Mouse (Mus musculus) monocyte, adult 5-6 weeks (primary cell): ENCODE data around the gene Znrf2. TPM values are rescaled to one million over a fixed set of nuclear protein-coding genes. Genes with fewer than 3 reads are reported as not detected.
"Not testable (repeated sequence)": the region's sequence is repeated elsewhere in the genome, so short reads cannot be mapped to it uniquely, and the experiment has no call there.

Experiments used
- ATAC-seq: fragments of 153-309, 156-312 bp; replicated peaks from 2 replicates; pipeline ENCODE4 v1.8.0; 2017; ENCODE audit warnings: mild to moderate bottlenecking; ENCODE audit not compliant: low TSS enrichment, insufficient number of reproducible peaks, severe bottlenecking, poor library complexity, low FRiP score
- total RNA-seq: library from RNA; stranded (forward); fragments of 200-1000, 200-491, 200-594 nt; gene quantifications from 3 replicates; pipeline ENCODE4 v1.2.3, GENCODE M21; 2017

Znrf2 gene
- total RNA-seq, 1 experiment from 2014 or later: 73.5 TPM

DNA sequence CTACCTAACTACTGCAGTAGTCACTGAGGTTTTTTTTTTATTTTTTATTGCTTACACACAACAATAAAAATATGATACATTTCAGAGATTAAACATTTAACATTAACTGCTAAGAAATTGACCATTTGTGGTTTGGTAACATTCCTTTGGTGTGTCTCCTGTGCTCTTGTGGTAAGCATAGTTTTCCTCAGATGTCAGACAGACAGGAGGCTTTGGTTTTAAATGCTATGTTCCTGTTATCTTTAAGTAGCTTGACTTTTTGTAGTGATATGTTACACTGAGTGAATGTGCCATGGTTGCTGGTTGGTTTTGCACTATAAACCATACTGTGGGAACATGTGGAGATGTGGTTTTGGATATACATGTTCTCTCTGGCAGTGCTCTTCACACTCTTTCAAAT, 19.9 kb downstream of the Znrf2 start:
- ATAC-seq: no peak

- ATAC-seq: no peak
These were observed 24.7 kb downstream of the Znrf2 start for GRCm38 (mm10) chr6:54841399-54841798.

DNA sequence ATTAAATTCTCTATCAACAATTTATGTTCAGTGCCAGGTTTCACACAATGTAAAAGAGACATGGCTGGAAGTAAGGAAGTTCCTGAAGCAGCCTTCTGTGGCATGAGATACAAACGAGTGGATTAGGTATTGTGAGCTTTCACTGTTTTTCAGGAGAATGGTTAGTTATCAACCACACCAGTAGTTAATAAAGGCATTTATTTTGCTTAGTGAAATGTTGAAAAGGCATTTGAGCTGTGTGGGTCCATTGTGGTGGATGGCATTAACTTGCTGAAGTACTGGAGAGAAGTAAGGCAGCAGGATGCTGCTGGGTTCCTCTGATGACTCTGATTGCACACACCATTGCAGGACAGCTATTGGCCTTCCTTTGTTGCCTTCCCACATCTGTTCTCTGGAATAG, 25.3 kb downstream of the Znrf2 start:
- no peak for ATAC-seq

DNA sequence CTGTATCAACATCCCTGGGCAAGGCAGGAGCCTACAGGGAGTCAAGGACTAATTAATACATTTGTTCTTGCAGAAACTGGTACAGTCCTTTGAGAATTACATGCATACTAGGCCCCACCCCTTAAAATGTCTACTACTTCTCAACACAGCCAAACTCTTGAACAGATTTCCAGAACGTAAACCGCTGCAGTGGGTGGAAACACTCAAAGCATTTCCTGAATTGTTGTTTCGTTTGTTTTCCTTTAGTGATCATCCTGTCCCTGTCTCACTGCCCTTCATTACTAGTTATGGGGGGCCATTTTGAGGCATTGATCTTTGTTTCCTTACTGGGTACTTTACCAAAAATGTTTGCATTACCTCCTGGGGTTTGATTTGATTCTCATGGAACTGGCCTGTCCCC, 31.8 kb downstream of the Znrf2 start:
- ATAC-seq: no peak

DNA sequence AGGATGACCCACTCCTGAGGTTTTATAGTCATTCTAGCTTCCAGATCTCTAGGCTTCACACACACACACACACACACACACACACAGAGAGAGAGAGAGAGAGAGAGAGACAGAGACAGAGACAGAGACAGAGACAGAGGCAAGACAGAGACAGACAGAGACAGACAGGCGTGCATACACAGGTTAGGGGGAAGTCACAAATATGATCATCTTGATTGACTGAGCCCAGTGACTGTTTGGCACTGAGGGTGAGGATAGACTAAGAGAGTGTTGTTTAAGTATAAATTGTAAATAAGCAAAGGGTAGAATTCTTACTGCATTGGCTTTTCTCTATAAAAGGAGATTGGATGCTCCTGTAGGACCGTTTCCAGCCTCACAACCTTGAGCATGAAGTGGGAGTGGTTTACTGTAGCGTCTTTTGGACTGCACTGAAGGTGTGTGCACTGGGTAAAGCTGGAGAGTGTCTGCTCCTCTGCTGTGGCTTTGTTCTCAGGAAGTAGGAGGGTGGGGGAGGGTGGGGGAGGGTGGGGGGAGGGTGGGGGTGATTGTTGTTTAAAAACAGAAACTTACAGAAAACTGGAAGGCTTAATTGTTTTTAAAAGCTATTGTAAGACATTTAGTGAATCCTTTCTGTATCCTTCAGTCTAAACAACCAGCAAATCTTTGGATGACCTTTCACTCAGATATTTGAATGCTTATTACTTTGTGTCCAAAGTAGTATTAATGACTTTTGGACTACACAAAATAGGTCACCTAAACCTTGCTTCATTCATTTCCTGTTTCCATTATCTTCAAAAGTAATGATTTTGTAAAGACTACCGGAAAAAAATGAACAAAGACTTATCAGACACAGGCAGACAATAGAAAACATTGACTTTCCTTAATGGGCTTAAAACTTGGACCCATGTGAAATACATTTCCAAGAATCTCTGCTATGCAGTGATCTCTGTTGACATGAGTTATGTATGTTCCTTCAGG, 32.8 kb downstream of the Znrf2 start:
- ATAC-seq: no peak

DNA sequence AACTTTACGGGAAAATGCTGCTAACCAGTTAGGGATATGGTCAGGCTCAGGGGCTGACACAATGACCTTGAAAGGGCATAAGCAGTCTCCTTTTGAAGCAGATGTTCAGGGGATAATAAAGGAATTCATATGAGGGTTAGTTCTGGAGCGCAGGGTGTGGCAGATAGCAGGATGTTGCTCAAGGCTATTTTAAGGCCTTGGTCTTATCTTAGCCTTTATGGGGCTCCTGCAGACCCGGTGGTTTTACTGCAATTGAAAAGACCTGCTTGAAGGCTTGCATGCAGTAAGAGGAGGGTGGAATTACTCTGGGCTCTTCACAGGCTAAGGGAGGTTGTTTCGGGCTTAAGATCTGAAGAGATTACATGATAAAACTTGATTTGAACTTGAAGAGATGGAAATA, 35.1 kb downstream of the Znrf2 start:
- no peak for ATAC-seq

- no peak for ATAC-seq
These were observed 36.0 kb downstream of the Znrf2 start for GRCm38 (mm10) chr6:54852669-54853068.

GRCm38 (mm10) chr6:54854859-54855258, 38.1 kb downstream of the Znrf2 start:
- ATAC-seq: no peak

GRCm38 (mm10) chr6:54855801-54856583, 39.3 kb downstream of the Znrf2 start:
- ATAC-seq: no peak

- ATAC-seq: not testable (repeated sequence)
These were observed 42.4 kb downstream of the Znrf2 start for GRCm38 (mm10) chr6:54859159-54859558.

DNA sequence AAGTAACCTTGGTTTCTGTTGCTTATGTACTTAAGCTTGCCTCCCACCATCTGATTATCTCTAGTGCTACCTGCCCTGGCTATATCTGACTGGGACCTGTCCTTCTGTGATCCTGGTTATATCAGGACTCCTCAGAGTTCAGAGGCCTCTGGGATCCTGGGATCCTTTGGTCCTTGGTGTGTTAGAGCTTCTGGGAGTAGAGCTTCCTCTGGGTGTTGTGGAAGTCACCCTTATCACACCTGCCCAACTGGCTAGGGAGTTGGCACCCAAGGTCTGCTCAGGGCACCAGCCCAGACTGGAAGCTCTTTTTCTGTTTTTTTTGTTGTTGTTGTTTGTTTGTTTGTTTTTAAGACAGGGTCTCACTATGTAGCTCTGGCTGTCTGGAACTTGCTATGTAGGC, 43.5 kb downstream of the Znrf2 start:
- ATAC-seq: no peak

DNA sequence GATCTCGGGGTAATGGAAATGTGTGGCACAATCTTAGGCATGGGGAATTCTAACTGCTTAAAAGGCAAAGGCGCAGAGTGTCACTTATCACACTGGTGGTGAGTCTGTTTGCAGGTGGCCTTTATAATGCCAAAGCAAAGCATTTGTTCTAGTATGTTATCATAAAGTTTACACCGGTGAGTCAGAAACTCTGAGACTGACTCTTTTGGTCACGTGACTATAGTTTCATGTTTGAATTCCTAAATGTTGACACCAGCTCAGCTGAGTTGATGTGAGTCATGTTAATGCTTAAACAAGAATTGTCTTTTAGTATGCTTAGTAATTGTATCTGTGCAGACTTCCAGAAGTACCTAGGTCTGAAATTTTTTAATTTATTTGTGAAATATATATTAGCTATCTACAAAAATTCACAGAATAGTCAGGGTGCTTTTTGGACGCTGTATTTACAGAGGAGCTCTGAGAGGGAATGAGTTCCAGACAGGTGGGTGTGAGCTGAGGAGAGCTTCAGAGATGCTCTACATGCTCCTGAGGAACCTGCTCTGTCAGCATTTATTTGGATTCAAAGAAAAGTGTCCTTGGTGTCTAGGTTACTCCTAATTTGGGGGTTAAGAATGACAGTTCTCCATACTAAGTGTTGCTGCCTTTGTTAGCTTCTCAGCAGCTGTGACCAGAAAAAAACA, 50.2 kb downstream of the Znrf2 start:
- no peak for ATAC-seq

- ATAC-seq: peak; percentile 96
These were observed 50.7 kb downstream of the Znrf2 start for GRCm38 (mm10) chr6:54867411-54867745.

DNA sequence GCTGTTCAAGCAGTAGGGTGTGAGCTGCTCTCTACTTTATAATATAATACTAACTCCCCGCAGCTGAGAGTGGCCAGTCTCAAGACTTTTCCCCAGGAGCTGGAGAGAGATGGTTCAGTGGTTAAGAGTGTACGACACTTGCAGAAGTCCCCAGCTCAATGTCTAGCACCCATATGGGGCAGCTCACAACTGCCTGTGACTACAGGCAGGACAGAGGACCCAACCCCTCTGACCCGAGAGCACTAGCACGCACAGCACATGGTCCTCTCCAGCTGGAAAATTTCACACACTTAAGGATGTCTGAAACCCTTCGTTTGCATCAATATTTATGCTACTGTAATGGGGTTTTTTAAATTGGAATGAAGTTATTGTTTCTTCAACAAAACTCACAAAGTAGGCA, 56.3 kb downstream of the Znrf2 start:
- no peak for ATAC-seq

GRCm38 (mm10) chr6:54876782-54877181, 60.1 kb downstream of the Znrf2 start:
- no peak for ATAC-seq

- no peak for ATAC-seq
These were observed 60.9 kb downstream of the Znrf2 start for GRCm38 (mm10) chr6:54877651-54878050.

DNA sequence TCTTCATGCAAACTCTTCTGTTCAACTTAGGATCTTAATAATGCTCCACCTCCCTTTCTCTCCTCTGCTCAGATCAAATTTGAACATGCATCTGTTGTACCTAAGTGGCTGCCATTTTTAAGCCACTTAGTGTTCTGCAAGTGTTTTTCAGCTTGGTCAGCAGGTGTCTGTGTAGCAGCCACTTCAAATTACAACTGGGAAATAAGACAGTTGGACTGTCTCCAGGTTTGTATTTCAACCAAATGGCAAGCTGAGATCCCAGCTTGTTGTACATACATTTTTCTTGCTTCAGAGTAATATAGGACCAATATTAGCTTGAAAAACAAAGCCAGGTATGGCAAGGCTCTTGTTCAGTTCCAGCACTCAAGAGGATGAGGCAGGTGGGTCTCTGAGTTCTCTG, 61.8 kb downstream of the Znrf2 start:
- ATAC-seq: no peak

DNA sequence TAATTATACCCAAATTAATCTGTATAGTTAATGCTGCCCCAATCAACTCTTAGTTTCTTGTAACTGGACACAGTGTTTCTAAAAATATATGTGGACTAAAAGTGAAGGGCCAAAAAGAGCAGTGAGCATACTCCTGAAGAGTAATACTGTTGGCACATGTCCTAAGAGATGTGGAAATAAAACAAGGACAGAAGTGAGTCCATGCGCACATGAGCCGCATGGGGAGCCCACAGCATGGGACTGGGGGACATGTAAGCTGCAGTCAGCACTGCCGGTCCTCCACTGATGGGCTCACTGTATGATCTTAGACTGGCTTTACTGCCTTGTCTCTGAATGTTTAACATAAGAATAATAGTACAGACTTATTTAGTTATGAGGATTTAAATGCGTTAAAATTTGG, 63.4 kb downstream of the Znrf2 start:
- no peak for ATAC-seq

DNA sequence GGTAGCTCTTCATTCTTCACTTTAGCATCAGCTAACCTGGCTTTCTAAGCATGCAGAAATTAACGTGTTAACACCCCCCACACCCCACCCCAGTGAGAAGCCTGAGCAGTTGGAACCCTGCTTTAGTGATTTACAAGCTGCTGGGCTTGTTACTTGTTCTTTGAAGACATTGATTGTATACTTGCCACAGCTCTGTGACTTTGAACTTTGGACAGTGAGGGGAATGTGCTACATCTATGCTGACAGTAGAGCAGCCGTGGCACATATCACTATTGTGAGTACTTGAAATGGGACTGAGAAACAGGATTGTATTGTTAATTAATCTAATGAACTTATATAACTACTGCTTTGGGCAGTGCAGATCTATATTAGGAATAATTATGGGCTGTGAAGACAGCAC, 66.7 kb downstream of the Znrf2 start:
- no peak for ATAC-seq
